Mouse (Mus musculus): ENCODE data around the gene Tbc1d30.

Gene Tbc1d30

GRCm38 (mm10) chr10:121351066-121351581 lies at the start of gene Tbc1d30:
TSS of gene Tbc1d30 (minus strand) at chr10:121351278.
- no peak for DNase-seq (ENCODE audit: low read depth, low spot score)

- no peak for DNase-seq (ENCODE audit: low read depth, low spot score)
Observed at GRCm38 (mm10) chr10:121398599-121398998, 47.5 kb upstream of the Tbc1d30 start.

- DNase-seq (ENCODE audit: low read depth, low spot score): no peak
Observed at GRCm38 (mm10) chr10:121395542-121396176, 44.6 kb upstream of the Tbc1d30 start.

DNA sequence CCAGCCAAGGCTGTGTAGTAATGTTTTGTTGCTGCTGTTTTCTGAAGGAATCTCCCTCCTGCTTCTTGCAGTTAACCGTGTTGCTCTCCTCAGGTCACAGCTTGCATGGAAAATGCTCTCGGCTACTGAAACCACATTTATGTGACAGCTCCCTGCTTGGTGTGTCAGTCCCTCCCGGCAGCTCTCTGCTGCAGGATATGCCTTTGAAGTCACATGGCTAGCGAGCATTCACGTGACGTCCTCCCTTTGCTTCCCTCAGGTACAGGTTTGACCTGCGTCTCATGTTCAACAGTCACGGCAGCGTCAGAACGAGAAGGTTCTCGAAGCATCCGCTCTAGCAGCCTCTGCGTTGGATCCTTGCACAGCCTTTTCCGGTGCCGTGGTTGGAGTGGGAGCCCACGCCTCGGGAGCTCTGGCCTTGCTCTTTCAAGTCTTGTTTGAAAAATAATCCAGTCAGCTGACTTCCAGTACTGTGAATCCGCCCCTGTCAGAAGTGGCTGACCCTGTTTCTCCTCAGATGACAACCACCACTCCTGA lies 43.8 kb upstream of the Tbc1d30 start:
- DNase-seq (ENCODE audit: low read depth, low spot score): no peak

GRCm38 (mm10) chr10:121394270-121394669 lies 43.2 kb upstream of the Tbc1d30 start:
- DNase-seq (ENCODE audit: low read depth, low spot score): no peak

DNA sequence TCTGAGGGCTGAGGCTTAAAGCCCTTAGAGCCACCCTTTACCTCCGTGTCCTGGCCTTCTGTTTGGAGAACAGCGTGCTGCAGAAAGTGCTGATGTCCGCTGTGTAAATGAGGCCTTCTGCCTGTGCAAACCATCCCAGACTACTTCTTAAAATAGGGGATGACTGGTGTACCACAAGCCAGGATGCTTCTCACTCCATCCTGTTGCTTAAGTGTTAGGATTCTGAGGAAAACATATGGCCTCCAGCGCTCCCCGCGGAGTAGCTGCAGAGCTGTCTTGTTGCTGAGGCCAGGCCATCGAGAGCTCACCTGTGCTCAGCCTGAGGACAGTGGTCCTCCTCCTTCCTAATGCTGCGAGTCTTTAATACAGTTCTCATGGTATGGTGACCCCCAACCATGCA lies 40.8 kb upstream of the Tbc1d30 start:
- DNase-seq (ENCODE audit: low read depth, low spot score): no peak

DNA sequence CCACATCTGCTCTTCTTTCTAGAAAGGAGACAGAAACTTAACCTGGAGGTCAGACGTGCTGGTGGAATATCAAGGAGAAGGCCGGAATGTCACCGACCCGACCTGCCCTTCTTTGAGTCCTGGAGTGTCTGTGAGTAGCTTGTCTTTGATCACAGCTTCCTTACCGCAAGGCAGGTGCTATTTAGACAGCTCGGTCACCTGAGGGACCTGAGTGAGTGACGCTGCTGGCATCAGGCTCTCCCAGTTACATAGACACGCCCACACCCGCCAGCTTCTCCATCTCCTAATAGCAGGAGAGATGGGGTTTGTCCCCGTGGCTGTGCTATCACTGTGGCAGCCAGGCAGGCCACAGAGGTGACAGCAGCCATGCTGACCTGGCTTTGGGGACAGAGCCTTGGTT lies 39.5 kb upstream of the Tbc1d30 start:
- no peak for DNase-seq (ENCODE audit: low read depth, low spot score)

DNA sequence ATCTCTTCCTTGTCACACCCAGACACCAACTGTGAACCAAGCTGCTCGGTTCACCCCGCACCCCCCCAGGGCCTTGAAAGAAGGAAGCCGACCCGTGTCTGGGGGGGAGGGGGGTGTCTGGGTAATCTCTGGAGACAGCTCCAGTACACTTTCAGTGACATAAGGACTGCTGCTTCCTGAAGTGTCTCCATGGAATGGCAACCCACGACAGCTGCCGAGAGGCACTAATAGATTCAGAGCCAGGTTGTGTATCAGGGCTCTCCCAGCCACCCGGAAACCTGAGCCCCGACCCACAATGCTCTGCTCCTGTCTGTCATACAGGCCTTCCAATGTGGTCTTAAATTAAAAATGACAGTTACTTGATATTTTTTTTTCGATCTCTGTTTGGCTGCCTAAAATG lies 35.3 kb upstream of the Tbc1d30 start:
- no peak for DNase-seq (ENCODE audit: low read depth, low spot score)

- no peak for DNase-seq (ENCODE audit: low read depth, low spot score)
Observed at GRCm38 (mm10) chr10:121385695-121386094, 34.6 kb upstream of the Tbc1d30 start.

- DNase-seq (ENCODE audit: low read depth, low spot score): no peak
Observed at GRCm38 (mm10) chr10:121384710-121385109, 33.6 kb upstream of the Tbc1d30 start.

GRCm38 (mm10) chr10:121381280-121381679 lies 30.2 kb upstream of the Tbc1d30 start:
- no peak for DNase-seq (ENCODE audit: low read depth, low spot score)

DNA sequence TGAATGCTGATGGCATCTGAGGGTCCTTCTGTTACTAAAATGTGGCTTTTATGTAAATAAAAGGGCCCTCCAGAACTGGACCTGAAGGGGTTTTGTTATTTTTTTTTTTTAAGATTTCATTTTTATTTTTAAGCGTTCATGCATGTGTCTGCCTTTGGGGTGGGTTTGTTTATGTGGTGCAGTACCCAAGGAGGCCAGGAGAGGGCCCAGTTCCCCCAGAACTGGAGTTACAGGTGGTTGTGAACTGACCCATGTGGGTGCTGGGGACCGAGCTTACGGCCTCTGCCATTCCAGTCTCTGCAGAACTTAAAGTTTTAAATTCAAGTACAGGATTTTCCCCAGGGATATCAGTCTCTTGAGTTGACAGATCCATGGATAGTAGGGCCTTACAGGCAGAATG lies 28.3 kb upstream of the Tbc1d30 start:
- no peak for DNase-seq (ENCODE audit: low read depth, low spot score)

GRCm38 (mm10) chr10:121376530-121377271 lies 25.6 kb upstream of the Tbc1d30 start:
- no peak for DNase-seq (ENCODE audit: low read depth, low spot score)

DNA sequence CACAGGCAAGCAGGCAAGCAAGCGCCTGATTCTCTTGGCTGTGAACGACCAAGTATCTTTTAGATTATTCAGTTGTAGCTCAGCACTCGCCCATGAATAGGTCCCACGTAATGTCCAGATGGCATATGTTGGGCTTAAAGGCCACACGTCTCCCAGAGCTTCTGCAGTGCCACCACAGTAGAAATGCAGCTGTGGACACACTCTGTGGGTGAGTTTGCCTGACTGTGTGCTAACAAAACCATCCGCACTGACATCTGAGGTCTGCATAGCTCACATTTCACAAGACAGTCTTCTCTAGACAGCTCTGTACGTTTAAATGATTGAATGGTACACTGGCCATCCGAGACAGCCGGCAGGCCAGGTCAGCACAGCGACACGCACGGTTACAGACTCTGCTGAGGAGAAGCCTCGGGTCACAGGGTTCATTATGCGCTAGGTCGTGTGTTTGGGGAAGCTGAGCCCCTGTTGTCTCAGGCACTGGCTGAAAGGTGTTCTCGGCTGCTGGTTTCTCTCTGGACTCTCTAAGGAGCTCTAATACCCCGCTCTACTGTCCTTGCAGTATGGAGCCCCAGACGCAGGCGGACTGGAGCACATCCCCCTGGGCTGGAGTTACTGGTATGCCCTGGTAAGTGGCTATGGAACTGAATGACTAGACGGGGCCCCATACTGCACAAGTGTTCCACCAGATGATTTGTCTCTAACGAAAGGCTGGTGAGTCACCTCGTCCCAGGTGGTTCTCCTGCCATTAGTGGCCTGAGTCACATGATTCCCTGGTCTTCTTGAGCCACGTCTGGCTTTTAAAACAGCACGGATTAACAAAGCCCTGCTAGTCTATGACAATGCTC lies 24.8 kb upstream of the Tbc1d30 start:
- no peak for DNase-seq (ENCODE audit: low read depth, low spot score)

- no peak for DNase-seq (ENCODE audit: low read depth, low spot score)
Observed at GRCm38 (mm10) chr10:121374693-121375620, 23.9 kb upstream of the Tbc1d30 start.

- no peak for DNase-seq (ENCODE audit: low read depth, low spot score)
Observed at GRCm38 (mm10) chr10:121374013-121374412, 22.9 kb upstream of the Tbc1d30 start.

GRCm38 (mm10) chr10:121370777-121371176 lies 19.7 kb upstream of the Tbc1d30 start:
- no peak for DNase-seq (ENCODE audit: low read depth, low spot score)

DNA sequence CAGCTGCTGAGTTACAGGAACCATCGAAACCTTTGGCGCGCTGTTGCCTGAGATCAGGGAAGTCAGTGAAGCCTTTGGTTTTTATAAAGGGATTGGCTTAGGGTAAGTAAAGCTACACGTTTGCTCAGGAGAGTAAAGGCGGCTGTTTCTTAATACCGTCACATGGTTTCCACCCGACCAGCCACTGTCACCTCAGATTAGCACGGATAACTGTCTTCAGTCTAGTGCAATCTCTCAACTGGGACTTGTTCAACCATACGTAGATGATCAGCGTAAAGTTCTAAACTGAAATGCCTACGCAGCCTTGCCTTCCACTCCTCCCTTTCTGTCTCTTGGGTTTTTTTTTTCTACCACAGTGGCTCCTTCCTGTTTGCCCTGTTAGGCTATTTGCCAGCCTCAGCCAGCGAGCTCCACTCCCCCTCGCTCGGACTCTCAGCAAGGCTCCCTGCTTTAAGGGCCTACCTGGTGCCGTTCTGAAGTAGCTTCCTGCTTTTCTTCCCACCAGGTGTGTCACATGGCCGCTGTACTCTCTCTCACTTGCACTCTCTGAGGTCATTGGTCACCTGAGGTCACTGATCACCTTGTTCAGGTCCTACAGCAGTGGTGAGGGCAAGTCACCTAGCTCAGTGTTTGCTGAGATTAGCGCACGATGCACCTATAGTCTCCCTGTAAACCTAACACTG lies 17.8 kb upstream of the Tbc1d30 start:
- no peak for DNase-seq (ENCODE audit: low read depth, low spot score)

DNA sequence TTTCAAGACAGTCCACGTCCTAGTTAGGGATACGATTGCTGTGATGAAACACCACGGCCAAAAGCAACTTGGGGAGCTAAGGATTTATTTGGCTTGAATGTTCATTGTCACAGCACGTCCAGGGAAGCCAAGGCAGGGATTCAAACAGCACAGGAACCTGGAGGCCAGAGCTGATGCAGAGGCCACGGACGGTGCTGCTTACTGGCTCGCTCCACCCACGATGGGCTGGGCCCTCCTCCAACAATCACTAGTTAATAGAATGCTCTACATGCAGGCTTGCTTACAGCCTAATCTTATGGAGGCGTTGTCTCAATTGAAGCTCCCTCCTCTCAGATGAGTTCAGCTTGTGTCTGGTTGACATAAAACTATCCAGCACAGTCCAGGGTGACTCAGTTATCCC lies 16.7 kb upstream of the Tbc1d30 start:
- DNase-seq (ENCODE audit: low read depth, low spot score): no peak

DNA sequence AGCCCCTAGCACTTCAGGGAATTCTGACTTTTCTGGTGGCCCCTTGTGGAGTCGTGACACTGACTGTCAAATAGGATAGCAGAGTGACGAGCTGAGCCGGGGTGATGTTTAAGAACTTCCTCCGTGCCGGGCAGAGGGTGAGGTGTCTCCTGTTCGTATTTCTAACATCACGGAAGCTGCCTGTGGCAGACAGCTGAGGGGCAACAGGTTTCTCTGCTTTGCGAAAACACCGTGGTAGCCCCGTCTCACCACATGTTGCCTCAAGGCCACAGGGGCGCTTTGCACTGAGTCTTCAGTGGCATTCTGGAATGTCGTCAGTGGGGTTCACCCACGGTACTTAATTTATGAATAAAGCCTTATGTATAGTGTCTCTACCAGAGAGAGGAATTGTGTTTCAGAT lies 16.2 kb upstream of the Tbc1d30 start:
- no peak for DNase-seq (ENCODE audit: low read depth, low spot score)
